Comparison of ENCODE assay signal across 35 mouse cellular contexts in genomic region chr11:89319675-89320074, GRCm38 (mm10). TPM values are rescaled to one million over a fixed set of nuclear protein-coding genes. Genes with fewer than 3 reads are reported as not detected.
"Had no signal": no experiment of that assay in that cellular context is flagged by ENCODE, and none has a peak within 500 bp of the region (broad histone marks: within the 10 kb centered on the region; RNA-seq: fewer than 3 reads in every experiment).

No protein-coding gene starts in this region.

- H3K4me3 ChIP-seq: heart, embryonic 10.5 days; heart, embryonic 12.5 days; heart, embryonic 13.5 days; heart, embryonic 15.5 days; hindbrain, embryonic 10.5 days; hindbrain, embryonic 12.5 days; hindbrain, embryonic 13.5 days; hindbrain, embryonic 15.5 days; intestine, embryonic 15.5 days; kidney, embryonic 15.5 days; layer of hippocampus, adult 2 months; left cerebral cortex, adult 2 months had no signal

- H3K27me3 ChIP-seq: heart, embryonic 12.5 days; heart, embryonic 13.5 days; heart, embryonic 15.5 days; hindbrain, embryonic 12.5 days; hindbrain, embryonic 13.5 days; hindbrain, embryonic 15.5 days; intestine, embryonic 15.5 days; kidney, embryonic 15.5 days had no signal

- H3K36me3 ChIP-seq: heart, embryonic 10.5 days; heart, embryonic 12.5 days; heart, embryonic 13.5 days; heart, embryonic 15.5 days; hindbrain, embryonic 10.5 days; hindbrain, embryonic 12.5 days; hindbrain, embryonic 13.5 days; hindbrain, embryonic 15.5 days; intestine, embryonic 15.5 days; kidney, embryonic 15.5 days had no signal

- H3K27ac ChIP-seq: heart, embryonic 13.5 days; heart, embryonic 15.5 days; hindbrain, embryonic 10.5 days; hindbrain, embryonic 12.5 days; hindbrain, embryonic 13.5 days; hindbrain, embryonic 14.5 days; hindbrain, embryonic 15.5 days; hindbrain, postnatal 0 days; intestine, embryonic 15.5 days; kidney, embryonic 15.5 days; kidney, postnatal 0 days; layer of hippocampus, adult 2 months; left cerebral cortex, adult 2 months had no signal

- H3K9ac ChIP-seq: heart, embryonic 12.5 days; heart, embryonic 13.5 days; heart, embryonic 15.5 days; hindbrain, embryonic 12.5 days; hindbrain, embryonic 13.5 days; hindbrain, embryonic 14.5 days; hindbrain, embryonic 15.5 days; intestine, embryonic 15.5 days; kidney, embryonic 15.5 days had no signal

- H3K9me3 ChIP-seq: heart, embryonic 10.5 days; heart, embryonic 12.5 days; heart, embryonic 13.5 days; heart, embryonic 15.5 days; hindbrain, embryonic 10.5 days; hindbrain, embryonic 12.5 days; hindbrain, embryonic 13.5 days; hindbrain, embryonic 15.5 days; intestine, embryonic 15.5 days; kidney, embryonic 15.5 days had no signal

- H3K4me2 ChIP-seq: heart, embryonic 11.5 days; heart, embryonic 12.5 days; heart, embryonic 13.5 days; heart, embryonic 15.5 days; hindbrain, embryonic 12.5 days; hindbrain, embryonic 13.5 days; hindbrain, embryonic 14.5 days; hindbrain, embryonic 15.5 days; intestine, embryonic 15.5 days; kidney, embryonic 15.5 days had no signal

- ATAC-seq: hindbrain, embryonic 16.5 days; hindbrain, postnatal 0 days; inflammation-experienced regulatory T-cells, adult 6 months; intestine, embryonic 15.5 days had no signal

- DNase-seq: heart, postnatal 10 days; heart, postnatal 14 days; heart, postnatal 36 days; kidney, adult 11 months; kidney, adult 18-20 months; kidney, adult 2 months; kidney, adult 8-10 months; kidney, adult 9 months; kidney, postnatal 10 days; kidney, postnatal 14 days; kidney, postnatal 25 days; kidney, postnatal 36 days; kidney, postnatal 4 days; layer of hippocampus, adult 9-11 months; layer of hippocampus, postnatal 36 days had no signal

RNA-seq across cellular contexts. Expression of gene Nog, which starts 17.5 kb away (rescaled TPM):
- total RNA-seq: hematopoietic stem cell, adult 5-6 weeks had no signal
- polyA plus RNA-seq: heart, postnatal 0 days; inflammation-experienced regulatory T-cells, adult 6 months had no signal
